Comparison of ENCODE assay signal across 19 mouse cellular contexts in the genomic region with DNA sequence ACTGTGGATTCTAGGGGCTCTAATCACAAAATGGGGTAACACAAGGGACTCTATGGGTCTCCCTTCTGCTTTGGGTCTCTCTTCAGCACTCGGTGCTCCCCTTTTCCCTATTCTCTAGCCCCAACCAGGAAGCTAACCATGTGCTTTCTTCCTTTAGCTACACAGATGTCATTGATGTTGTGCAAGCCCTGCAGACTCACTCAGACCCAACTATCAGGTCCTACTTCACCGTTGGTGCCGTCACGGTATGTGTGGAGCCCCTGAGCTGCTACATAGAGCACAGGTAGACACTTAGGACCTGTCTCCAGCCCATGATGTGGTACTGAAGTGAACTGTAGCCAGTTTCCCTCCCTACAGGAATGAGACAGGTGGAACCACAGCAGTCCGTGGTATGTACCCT. TPM values are rescaled to one million over a fixed set of nuclear protein-coding genes. Genes with fewer than 3 reads are reported as not detected.
"Had no signal": no experiment of that assay in that cellular context is flagged by ENCODE, and none has a peak within 500 bp of the region (broad histone marks: within the 10 kb centered on the region; RNA-seq: fewer than 3 reads in every experiment).

No protein-coding gene starts in this region.

- H3K4me3 ChIP-seq: midbrain, embryonic 10.5 days; midbrain, embryonic 12.5 days; myocyte; neural tube, embryonic 13.5 days; neural tube, embryonic 15.5 days had no signal

- H3K27ac ChIP-seq: midbrain, embryonic 10.5 days; midbrain, embryonic 12.5 days; neural tube, embryonic 13.5 days; neural tube, embryonic 15.5 days had no signal

- DNase-seq: lung, adult 18-20 months; lung, embryonic 14.5 days; lung, postnatal 10 days; midbrain, embryonic 14.5 days; retina, postnatal 1 day; right cerebral cortex, adult 18-20 months; right cerebral cortex, postnatal 25 days; right cerebral cortex, postnatal 4 days; spleen, adult 18-20 months; thymus, adult 18-20 months; thymus, postnatal 14 days; thymus, postnatal 36 days had no signal

RNA-seq across cellular contexts. Expression of gene Hspa12b, which starts 21.1 kb away (rescaled TPM):
- total RNA-seq: megakaryocyte, adult 5-6 weeks had no signal

RNA-seq across cellular contexts. Expression of gene Gm11037, which starts 27.3 kb away (rescaled TPM):
- total RNA-seq: megakaryocyte, adult 5-6 weeks; megakaryocyte-erythroid progenitor cell, adult 5-6 weeks had no signal
